Mouse (Mus musculus): ENCODE data around the gene Cep95. TPM values are rescaled to one million over a fixed set of nuclear protein-coding genes. Genes with fewer than 3 reads are reported as not detected.
A peak's percentile ranks its signal among the peaks of the same experiment; 100 is the strongest.
"Not testable (repeated sequence)": the region's sequence is repeated elsewhere in the genome, so short reads cannot be mapped to it uniquely, and the experiment has no call there.

Cep95 gene
- total RNA-seq (2014; rRNA removed), result 13.8 and 15.8 TPM in 2 replicates
- 4.7 and 6.9 TPM in 2 replicates for polyA plus RNA-seq (2015; fragmentation: Nextera tagmentation; extraction: Ambion mirVana)

DNA sequence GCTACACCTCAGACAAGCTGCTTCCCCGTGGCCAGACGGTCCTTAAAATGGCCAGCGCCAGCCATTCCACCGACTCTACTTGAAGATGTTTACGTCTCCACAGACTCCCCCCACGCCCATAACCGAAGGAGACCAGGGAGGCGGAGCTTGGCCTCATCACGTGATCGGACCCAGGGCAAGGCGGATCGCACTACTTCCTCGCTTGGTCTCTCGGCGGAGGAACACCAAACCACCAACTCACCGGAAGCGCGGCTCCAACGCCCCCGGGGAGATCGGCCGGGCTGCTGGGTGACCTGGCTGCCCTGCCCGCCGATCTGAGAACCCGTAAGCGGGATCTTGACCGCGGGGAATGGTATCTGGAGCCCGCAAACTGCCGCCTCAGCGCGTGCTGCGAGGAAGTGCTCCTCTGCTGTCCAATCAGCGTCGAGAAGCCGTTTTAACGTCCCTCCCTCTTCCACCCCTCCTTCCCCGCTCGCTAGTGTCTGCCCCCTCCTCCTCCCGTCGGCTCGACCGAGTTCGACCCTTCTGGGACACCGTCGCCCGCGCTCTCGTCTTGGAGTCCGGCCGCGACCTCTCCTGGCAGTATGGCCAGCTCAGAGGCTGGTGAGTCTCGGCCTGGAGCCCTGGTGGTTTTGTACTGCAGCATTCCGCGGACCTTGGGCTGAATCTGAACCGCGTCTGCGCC, at the start of gene Cep95, which contains the start of gene Ddx5:
Gene Cep95, plus strand, starts transcription at position 478 of the 685 bp plus-strand sequence.
Gene Ddx5, minus strand, starts transcription at position 411 of the 685 bp plus-strand sequence.
- ATAC-seq (peak; percentile 92), DNase-seq (peak; percentile 99)
- Histone ChIP-seq H3K4me1 (ENCODE audit: insufficient read depth) (peaks cover 10% of the 10 kb centered on the region; the same call in 1 of the 2 replicates), H3K4me3 (ENCODE audit: low read depth, low read length) (peak within 1 kb of the TSS; percentile 85), H3K4me2 (ENCODE audit: low read depth) (peak within 1 kb of the TSS; percentile 65), H3K9me3 (ENCODE audit: low read length) (no peaks in the 10 kb centered on the region), H3K27ac (ENCODE audit: low read depth, low read length) (peak within 1 kb of the TSS; percentile 98), H3K9ac (peak within 1 kb of the TSS; percentile 96), H3K36me3 (ENCODE audit: insufficient read depth) (peaks cover 20% of the 10 kb centered on the region), H3K27me3 (ENCODE audit: insufficient read depth, low read length) (no peaks in the 10 kb centered on the region)
- peak; percentile 40; the same call in 1 of the 2 replicates for TF ChIP-seq CTCF (IDR thresholded peaks at IDR 0.05; ENCODE audit: low read depth)
- under 1% methylated on average over 58 of the region's 58 CpGs for WGBS

DNA sequence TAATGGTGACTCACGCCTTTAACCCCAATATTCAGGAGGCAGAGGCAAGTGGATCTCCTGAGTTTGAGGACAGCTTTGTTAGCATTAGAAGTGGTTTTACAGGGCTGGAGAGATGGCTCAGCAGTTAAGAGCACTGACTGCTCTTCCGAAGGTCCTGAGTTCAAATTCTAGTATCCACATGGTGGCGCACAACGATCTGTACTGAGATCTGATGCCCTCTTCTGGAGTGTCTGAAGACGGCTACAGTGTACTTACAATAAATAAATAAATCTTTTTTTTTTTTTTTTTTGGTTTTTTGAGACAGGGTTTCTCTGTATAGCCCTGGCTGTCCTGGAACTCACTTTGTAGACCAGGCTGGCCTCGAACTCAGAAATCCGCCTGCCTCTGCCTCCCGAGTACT, 48.3 kb upstream of the Cep95 start:
- ATAC-seq; H3K4me3 ChIP-seq (ENCODE audit: low read depth, low read length); H3K36me3 ChIP-seq (ENCODE audit: insufficient read depth); H3K27ac ChIP-seq (ENCODE audit: low read depth, low read length); H3K4me2 ChIP-seq (ENCODE audit: low read depth); H3K9me3 ChIP-seq (ENCODE audit: low read length); H3K9ac ChIP-seq; H3K27me3 ChIP-seq (ENCODE audit: insufficient read depth, low read length); DNase-seq: not testable (repeated sequence)
- H3K4me1 ChIP-seq (ENCODE audit: insufficient read depth), result peaks cover 14% of the 10 kb centered on the region
- 95% methylated on average over 8 of the region's 8 CpGs for WGBS
- 0 out of 2 replicates have a peak, but pooled peaks have one; percentile 10 for TF ChIP-seq CTCF (IDR thresholded peaks at IDR 0.05; ENCODE audit: low read depth)

DNA sequence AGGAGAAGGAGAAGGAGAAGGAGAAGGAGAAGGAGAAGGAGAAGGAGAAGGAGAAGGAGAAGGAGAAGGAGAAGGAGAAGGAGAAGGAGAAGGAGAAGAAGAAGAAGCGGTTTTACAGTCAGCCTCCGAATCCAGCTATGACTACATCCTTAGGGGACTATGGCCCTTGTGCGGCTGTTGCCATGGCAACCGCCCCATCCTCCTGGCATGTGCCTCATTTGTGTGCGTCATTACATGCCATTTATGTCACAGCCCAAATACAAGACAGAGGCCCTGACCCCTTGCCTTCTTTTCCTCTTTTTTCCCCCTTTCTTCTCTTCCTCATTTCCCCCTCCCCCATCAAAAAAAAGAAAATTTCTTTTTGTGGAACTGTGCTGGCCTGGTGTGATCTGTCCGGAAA, 47.8 kb upstream of the Cep95 start:
- no peak for TF ChIP-seq CTCF (IDR thresholded peaks at IDR 0.05; ENCODE audit: low read depth)
- no peak overlapping the region for H3K27ac ChIP-seq (ENCODE audit: low read depth, low read length)
- no peak overlapping the region for H3K9ac ChIP-seq
- H3K36me3 ChIP-seq (ENCODE audit: insufficient read depth), result no peaks in the 10 kb centered on the region
- H3K27me3 ChIP-seq (ENCODE audit: insufficient read depth, low read length), result no peaks in the 10 kb centered on the region
- H3K4me1 ChIP-seq (ENCODE audit: insufficient read depth), result peaks cover 14% of the 10 kb centered on the region
- H3K4me2 ChIP-seq (ENCODE audit: low read depth), result no peak overlapping the region
- H3K9me3 ChIP-seq (ENCODE audit: low read length), result no peaks in the 10 kb centered on the region
- WGBS, result 16% methylated on average over 6 of the region's 6 CpGs
- ATAC-seq, result no peak; the same call in 1 of the 2 replicates
- H3K4me3 ChIP-seq (ENCODE audit: low read depth, low read length), result no peak overlapping the region
- DNase-seq, result peak; percentile 69

DNA sequence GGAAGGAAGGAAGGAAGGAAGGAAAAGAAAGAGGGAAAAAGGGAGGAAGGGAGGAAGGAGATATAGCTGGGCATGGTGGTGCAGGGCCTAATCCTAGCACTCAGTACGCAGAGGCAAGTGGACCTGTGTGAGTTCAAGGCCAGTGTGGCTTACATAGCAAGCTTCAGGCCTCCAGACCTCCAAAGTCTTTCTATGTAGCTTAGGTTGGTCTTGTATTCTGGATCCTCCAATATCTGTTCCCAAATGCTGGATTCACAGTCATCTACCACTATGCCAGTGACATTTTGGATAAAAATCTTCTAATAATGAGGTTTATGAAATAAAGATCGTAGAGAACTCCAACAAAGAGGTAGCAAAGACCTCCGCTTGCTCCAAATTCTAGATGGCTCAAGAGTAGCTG, 47.2 kb upstream of the Cep95 start:
- no peaks in the 10 kb centered on the region for H3K9me3 ChIP-seq (ENCODE audit: low read length)
- DNase-seq (no peak), ATAC-seq (no peak)
- 92% methylated on average over 3 of the region's 3 CpGs for WGBS
- peaks cover 11% of the 10 kb centered on the region for H3K4me1 ChIP-seq (ENCODE audit: insufficient read depth)
- no peaks in the 10 kb centered on the region for H3K27me3 ChIP-seq (ENCODE audit: insufficient read depth, low read length)
- H3K4me3 ChIP-seq (ENCODE audit: low read depth, low read length), result no peak overlapping the region
- H3K4me2 ChIP-seq (ENCODE audit: low read depth), result no peak overlapping the region
- no peak overlapping the region for H3K27ac ChIP-seq (ENCODE audit: low read depth, low read length)
- H3K9ac ChIP-seq, result no peak overlapping the region
- no peak for TF ChIP-seq CTCF (IDR thresholded peaks at IDR 0.05; ENCODE audit: low read depth)
- H3K36me3 ChIP-seq (ENCODE audit: insufficient read depth), result no peaks in the 10 kb centered on the region

DNA sequence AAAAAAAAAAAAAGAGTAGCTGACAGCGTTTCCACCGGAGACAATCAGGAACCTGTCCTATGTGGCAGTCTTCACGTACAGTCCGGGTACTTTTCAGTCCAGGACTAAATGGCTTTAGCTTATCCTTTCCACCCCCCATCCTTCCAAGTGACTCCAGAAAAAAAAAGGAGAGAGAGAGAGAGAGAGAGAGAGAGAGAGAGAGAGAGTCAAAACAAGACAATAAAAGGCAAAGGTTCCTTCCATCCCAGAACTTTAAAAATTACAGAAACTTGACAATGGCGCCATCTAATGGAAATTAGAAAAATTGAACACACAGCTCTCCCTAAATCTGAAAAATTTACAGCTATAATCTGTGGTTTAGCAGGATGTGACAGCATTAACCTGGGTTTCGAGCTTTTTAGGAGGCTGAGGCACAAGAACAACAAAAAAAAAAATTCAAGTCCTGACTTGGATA, 46.6 kb upstream of the Cep95 start:
- H3K4me3 ChIP-seq (ENCODE audit: low read depth, low read length), result no peak overlapping the region
- no peak overlapping the region for H3K9ac ChIP-seq
- TF ChIP-seq CTCF (IDR thresholded peaks at IDR 0.05; ENCODE audit: low read depth), result peak; percentile 73
- no peak overlapping the region for H3K4me2 ChIP-seq (ENCODE audit: low read depth)
- no peaks in the 10 kb centered on the region for H3K27me3 ChIP-seq (ENCODE audit: insufficient read depth, low read length)
- DNase-seq (peak; percentile 74), ATAC-seq (0 out of 2 replicates have a peak, but pooled peaks have one; percentile 38)
- peaks cover 5% of the 10 kb centered on the region for H3K4me1 ChIP-seq (ENCODE audit: insufficient read depth)
- H3K27ac ChIP-seq (ENCODE audit: low read depth, low read length), result no peak overlapping the region
- WGBS, result 51% methylated on average over 6 of the region's 6 CpGs
- no peaks in the 10 kb centered on the region for H3K9me3 ChIP-seq (ENCODE audit: low read length)
- no peaks in the 10 kb centered on the region for H3K36me3 ChIP-seq (ENCODE audit: insufficient read depth)

DNA sequence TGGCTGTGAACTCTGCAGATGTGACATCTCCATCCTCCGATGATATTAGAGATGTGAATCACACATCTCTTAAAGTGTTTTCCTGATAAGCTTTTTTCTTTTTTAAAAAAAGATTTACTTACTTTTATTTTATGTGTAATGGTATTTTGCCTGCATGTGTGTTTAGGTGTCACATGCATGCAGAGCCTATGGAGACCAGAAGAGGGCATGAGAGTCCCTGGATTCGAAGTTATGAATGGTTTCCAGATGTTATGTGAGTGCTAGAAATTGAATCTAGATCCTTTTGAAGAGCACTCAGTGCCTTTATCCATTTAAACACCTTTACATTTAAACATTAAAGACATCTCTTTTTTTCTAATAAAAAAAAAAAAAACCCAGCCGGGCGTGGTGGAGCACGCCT, 44.1 kb upstream of the Cep95 start:
- H3K4me3 ChIP-seq (ENCODE audit: low read depth, low read length), result no peak overlapping the region
- no peak overlapping the region for H3K27ac ChIP-seq (ENCODE audit: low read depth, low read length)
- no peaks in the 10 kb centered on the region for H3K27me3 ChIP-seq (ENCODE audit: insufficient read depth, low read length)
- no peak for DNase-seq
- TF ChIP-seq CTCF (IDR thresholded peaks at IDR 0.05; ENCODE audit: low read depth), result peak; percentile 36
- H3K4me1 ChIP-seq (ENCODE audit: insufficient read depth), result no peaks in the 10 kb centered on the region
- ATAC-seq, result no peak
- no peaks in the 10 kb centered on the region for H3K9me3 ChIP-seq (ENCODE audit: low read length)
- no peak overlapping the region for H3K4me2 ChIP-seq (ENCODE audit: low read depth)
- 93% methylated on average over 5 of the region's 5 CpGs for WGBS
- no peak overlapping the region for H3K9ac ChIP-seq
- H3K36me3 ChIP-seq (ENCODE audit: insufficient read depth), result no peaks in the 10 kb centered on the region

DNA sequence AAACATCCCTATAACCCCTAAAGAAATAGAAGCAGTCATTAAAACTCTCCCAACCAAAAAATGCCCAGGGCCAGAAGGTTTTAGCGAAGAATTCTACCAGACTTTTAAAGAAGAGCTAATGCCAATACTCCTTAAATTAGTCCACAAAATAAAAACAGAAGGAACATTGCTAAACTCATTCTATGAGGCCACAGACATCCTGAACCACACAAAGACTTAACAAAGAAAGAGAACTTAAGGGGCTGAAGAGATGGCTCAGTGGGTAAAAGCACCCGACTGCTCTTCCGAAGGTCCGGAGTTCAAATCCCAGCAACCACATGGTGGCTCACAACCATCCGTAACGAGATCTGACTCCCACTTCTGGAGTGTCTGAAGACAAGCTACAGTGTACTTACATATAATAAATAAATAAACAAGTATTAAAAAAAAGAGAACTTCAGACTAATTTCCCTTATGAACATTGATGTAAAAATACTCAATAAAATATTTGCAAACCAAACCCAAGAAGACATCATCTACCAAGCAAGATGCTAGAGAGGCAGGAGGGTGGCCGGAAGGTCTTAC, 39.4 kb upstream of the Cep95 start:
- H3K27ac ChIP-seq (ENCODE audit: low read depth, low read length); H3K27me3 ChIP-seq (ENCODE audit: insufficient read depth, low read length); H3K4me2 ChIP-seq (ENCODE audit: low read depth); H3K4me1 ChIP-seq (ENCODE audit: insufficient read depth); DNase-seq; H3K9ac ChIP-seq; H3K9me3 ChIP-seq (ENCODE audit: low read length); H3K36me3 ChIP-seq (ENCODE audit: insufficient read depth); H3K4me3 ChIP-seq (ENCODE audit: low read depth, low read length); ATAC-seq: not testable (repeated sequence)
- whole genome bisulfite sequencing, result 96% methylated on average over 7 of the region's 7 CpGs
